Mouse (Mus musculus): Measurements from ENCODE around the gene Hmga2. TPM values are rescaled to one million over a fixed set of nuclear protein-coding genes. Genes with fewer than 3 reads are reported as not detected.

The Hmga2 gene
- polyA plus RNA-seq, 1 experiment = 7.0 TPM

DNA sequence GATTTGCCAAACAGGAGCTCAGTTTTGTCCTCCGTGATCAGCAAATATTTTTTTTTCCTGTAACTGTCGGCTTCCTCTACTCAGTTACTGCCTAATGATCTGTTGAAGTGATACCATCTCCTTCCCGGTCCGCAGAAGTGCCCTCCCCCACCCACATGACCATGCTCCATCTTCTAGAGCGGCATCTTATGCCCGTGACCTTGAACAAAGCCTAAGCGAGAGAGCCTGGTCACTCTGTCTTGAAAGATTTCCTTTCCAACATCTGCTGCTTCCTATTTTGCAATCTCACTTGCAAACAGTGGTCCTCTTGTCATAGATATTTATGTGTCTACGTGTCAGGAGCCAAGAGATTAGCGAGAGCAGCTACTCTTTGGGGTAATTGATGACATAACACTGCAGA, 30.1 kb downstream of the Hmga2 start:
- Histone ChIP-seq H3K36me3 (replicated peaks; ENCODE audit: low read length) (peaks cover 33% of the 10 kb centered on the region), H3K4me3 (replicated peaks) (no peak overlapping the region), H3K4me1 (peaks cover 46% of the 10 kb centered on the region), H3K27me3 (replicated peaks) (no peaks in the 10 kb centered on the region), H3K9me3 (peaks cover 4% of the 10 kb centered on the region; the same call in 1 of the 2 replicates)
- TF ChIP-seq GATA1 (IDR thresholded peaks at IDR 0.05; ENCODE audit: borderline replicate concordance, low read length) (no peak), FLI1 (IDR thresholded peaks at IDR 0.05; ENCODE audit: low read length) (no peak)

DNA sequence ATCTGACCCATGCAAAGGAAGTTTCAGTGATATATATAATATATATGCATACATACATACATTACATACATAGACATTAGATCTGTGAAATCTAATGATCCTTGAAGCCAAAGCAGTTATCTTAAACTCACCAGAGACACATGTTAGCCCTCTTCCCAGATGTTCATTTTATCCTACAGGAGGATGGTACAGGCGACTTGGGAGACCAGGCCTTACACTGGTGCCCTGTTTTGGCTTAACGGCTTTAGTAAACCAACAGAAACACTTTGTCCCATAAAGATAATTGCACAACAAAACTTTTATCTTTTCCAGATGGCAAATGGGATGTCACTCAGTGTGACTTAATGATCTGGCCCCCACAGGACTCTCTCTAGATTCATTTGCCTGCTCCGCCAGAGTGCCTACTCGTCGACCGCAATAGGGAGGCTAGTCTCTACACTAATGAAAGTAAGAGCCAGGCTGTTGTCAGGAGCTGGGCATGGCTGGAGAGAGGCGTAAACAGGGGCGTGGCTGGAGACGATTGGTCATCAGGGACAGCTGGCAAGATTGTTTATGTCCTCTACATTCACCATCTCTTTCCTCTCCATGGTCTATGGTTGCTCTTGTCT, 31.7 kb downstream of the Hmga2 start:
- H3K4me1 ChIP-seq = peaks cover 42% of the 10 kb centered on the region
- H3K27me3 ChIP-seq (replicated peaks) = no peaks in the 10 kb centered on the region
- H3K9me3 ChIP-seq = peaks cover 4% of the 10 kb centered on the region; the same call in 1 of the 2 replicates
- peaks cover 37% of the 10 kb centered on the region for H3K36me3 ChIP-seq (replicated peaks; ENCODE audit: low read length)
- TF ChIP-seq FLI1 (IDR thresholded peaks at IDR 0.05; ENCODE audit: low read length) (no peak), GATA1 (IDR thresholded peaks at IDR 0.05; ENCODE audit: borderline replicate concordance, low read length) (no peak)
- H3K4me3 ChIP-seq (replicated peaks) = no peak overlapping the region

DNA sequence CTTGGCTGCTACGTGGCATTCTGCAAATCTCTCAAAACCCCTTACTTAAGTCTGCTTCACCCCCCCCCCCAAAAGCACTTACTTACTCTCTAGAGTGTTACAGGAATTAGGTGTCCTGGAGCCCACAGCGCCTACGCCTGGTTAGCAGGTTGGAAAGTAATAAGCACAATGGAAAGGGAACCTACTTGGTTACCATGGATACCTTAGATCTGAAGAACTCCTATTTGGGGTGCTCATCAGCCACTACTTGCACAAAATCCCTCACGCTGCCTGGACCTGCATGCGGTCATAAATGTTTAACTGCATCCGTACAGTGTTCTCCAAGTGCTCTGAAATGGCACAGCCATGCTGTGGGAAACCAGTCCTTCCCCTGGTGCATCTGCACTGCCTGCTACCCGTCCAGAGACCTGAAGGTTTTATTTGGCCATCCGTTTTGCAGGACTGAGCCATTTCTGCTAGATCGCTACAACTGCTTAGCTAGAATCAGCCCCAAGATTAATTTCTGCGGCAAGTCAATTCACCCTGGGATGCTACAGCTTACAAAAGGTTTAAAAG, 32.4 kb downstream of the Hmga2 start:
- Histone ChIP-seq H3K27me3 (replicated peaks) (no peaks in the 10 kb centered on the region), H3K4me1 (peaks cover 37% of the 10 kb centered on the region), H3K4me3 (replicated peaks) (no peak overlapping the region), H3K36me3 (replicated peaks; ENCODE audit: low read length) (peaks cover 35% of the 10 kb centered on the region), H3K9me3 (peaks cover 4% of the 10 kb centered on the region; the same call in 1 of the 2 replicates)
- TF ChIP-seq GATA1 (IDR thresholded peaks at IDR 0.05; ENCODE audit: borderline replicate concordance, low read length) (no peak), FLI1 (IDR thresholded peaks at IDR 0.05; ENCODE audit: low read length) (no peak)

DNA sequence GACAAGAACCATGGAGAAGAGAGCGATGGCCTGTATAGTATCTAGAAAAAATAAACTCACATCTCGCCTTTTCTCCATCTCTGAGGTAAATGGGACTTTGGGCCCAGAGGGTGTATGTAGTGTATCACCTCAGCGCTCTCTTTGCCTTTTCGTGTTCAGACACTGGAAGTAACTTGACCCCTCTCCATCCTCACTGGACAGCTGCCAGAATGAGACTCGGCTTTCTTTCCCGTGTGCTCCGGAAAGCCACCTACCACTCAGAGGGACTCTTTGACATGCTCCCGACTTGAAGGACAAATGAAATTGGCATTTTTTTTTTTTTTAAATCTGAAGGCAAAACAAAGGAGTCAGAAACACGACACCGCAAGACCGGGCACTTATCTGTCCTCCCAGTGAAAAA, 35.0 kb downstream of the Hmga2 start:
- no peak for TF ChIP-seq FLI1 (IDR thresholded peaks at IDR 0.05; ENCODE audit: low read length)
- no peak for TF ChIP-seq GATA1 (IDR thresholded peaks at IDR 0.05; ENCODE audit: borderline replicate concordance, low read length)
- Histone ChIP-seq H3K36me3 (replicated peaks; ENCODE audit: low read length) (peaks cover 33% of the 10 kb centered on the region), H3K4me3 (replicated peaks) (no peak overlapping the region), H3K27me3 (replicated peaks) (no peaks in the 10 kb centered on the region), H3K4me1 (peaks cover 37% of the 10 kb centered on the region), H3K9me3 (no peaks in the 10 kb centered on the region)

DNA sequence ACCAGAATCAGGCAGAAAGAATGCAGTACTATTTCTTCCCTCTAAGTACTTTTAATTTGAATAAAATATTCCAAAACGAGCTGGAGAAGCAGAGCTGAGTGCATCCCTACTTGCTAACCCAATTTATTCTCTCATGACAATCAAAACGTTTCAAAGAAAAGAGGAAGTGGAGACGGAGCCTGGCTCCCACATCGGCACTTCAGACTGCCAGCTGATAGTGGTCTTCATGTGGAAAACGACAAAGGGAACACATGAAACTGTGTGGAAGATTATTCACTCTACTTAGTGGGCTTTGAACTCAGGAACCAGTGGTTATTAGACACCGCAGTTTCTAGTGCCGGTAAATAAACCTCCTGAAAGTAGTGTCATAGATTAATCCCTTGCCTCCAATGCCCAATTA, 41.8 kb downstream of the Hmga2 start:
- H3K27me3 ChIP-seq (replicated peaks) = no peaks in the 10 kb centered on the region
- peaks cover 3% of the 10 kb centered on the region for H3K36me3 ChIP-seq (replicated peaks; ENCODE audit: low read length)
- TF ChIP-seq FLI1 (IDR thresholded peaks at IDR 0.05; ENCODE audit: low read length) (no peak), GATA1 (IDR thresholded peaks at IDR 0.05; ENCODE audit: borderline replicate concordance, low read length) (no peak)
- H3K9me3 ChIP-seq = no peaks in the 10 kb centered on the region
- H3K4me1 ChIP-seq = peaks cover 71% of the 10 kb centered on the region
- H3K4me3 ChIP-seq (replicated peaks) = peak overlapping the region; percentile 14

DNA sequence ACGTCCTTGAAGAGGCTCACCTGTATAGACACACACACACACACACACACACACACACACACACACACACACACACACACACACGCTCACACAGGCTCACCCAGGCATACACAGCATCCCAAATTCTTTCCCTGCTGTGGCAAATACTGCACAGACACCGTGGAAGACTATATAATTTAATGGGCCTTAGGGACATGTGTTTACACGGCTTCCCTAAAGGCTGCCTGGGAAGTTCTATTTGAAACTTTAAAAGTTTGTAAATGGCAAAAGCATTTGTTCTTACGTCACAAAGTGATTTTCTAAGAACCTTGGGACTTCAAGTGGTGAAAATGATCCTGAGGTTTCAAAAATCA, 42.8 kb downstream of the Hmga2 start:
- TF ChIP-seq FLI1 (IDR thresholded peaks at IDR 0.05; ENCODE audit: low read length) = no peak
- no peak for TF ChIP-seq GATA1 (IDR thresholded peaks at IDR 0.05; ENCODE audit: borderline replicate concordance, low read length)
- H3K27me3 ChIP-seq (replicated peaks) = no peaks in the 10 kb centered on the region
- H3K36me3 ChIP-seq (replicated peaks; ENCODE audit: low read length) = peaks cover 8% of the 10 kb centered on the region
- H3K9me3 ChIP-seq = no peaks in the 10 kb centered on the region
- H3K4me1 ChIP-seq = peaks cover 81% of the 10 kb centered on the region
- H3K4me3 ChIP-seq (replicated peaks) = peak overlapping the region; percentile 38

- no peaks in the 10 kb centered on the region for H3K9me3 ChIP-seq
- H3K27me3 ChIP-seq (replicated peaks) = no peaks in the 10 kb centered on the region
- peaks cover 79% of the 10 kb centered on the region for H3K4me1 ChIP-seq
- H3K4me3 ChIP-seq (replicated peaks) = peak overlapping the region; percentile 77
- H3K36me3 ChIP-seq (replicated peaks; ENCODE audit: low read length) = peaks cover 11% of the 10 kb centered on the region
- TF ChIP-seq FLI1 (IDR thresholded peaks at IDR 0.05; ENCODE audit: low read length) = no peak
- no peak for TF ChIP-seq GATA1 (IDR thresholded peaks at IDR 0.05; ENCODE audit: borderline replicate concordance, low read length)
Measured at GRCm38 (mm10) chr10:120432731-120433462, 43.4 kb downstream of the Hmga2 start.

DNA sequence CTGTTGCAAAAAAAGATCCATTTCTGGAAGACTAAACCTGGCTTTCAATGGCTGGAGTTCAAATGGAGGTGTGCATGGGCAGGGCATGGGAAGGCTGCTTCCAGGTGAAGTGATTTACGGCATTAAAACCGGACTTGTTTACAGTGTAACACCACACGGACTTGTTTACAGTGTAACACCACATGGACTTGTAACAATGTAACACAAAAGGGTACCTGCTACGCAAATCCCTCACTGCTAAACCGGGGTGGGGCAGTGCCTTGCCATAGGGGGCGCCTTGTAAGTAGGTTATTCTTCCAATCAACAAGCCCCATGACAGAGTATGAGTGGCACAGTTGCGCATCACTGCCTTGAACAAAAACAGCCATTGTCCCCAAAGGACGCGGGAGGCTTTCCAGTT, 44.2 kb downstream of the Hmga2 start:
- no peaks in the 10 kb centered on the region for H3K27me3 ChIP-seq (replicated peaks)
- peaks cover 71% of the 10 kb centered on the region for H3K4me1 ChIP-seq
- H3K36me3 ChIP-seq (replicated peaks; ENCODE audit: low read length) = peaks cover 8% of the 10 kb centered on the region
- no peak for TF ChIP-seq GATA1 (IDR thresholded peaks at IDR 0.05; ENCODE audit: borderline replicate concordance, low read length)
- TF ChIP-seq FLI1 (IDR thresholded peaks at IDR 0.05; ENCODE audit: low read length) = no peak
- no peaks in the 10 kb centered on the region for H3K9me3 ChIP-seq
- peak overlapping the region; percentile 31 for H3K4me3 ChIP-seq (replicated peaks)

DNA sequence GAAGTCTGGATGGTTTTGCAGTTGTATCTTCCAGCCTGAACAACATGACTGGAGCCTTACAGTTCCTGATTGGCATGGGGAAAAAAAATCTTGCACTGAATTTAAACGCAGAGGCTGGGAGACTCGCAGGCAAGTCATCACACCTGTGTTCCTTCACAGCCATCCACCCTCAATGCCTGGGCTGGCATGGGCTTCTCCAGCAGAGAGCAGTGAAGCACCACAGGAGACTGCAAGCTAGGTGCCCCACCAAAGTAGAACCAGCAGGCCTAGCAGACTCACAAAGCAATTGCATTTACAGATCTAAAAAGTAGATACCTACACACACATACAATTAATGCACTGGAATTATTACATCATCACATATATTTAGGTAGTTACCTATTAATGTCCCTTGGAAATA, 44.8 kb downstream of the Hmga2 start:
- Histone ChIP-seq H3K36me3 (replicated peaks; ENCODE audit: low read length) (peaks cover 8% of the 10 kb centered on the region), H3K4me3 (replicated peaks) (no peak overlapping the region), H3K4me1 (peaks cover 71% of the 10 kb centered on the region), H3K27me3 (replicated peaks) (no peaks in the 10 kb centered on the region), H3K9me3 (no peaks in the 10 kb centered on the region)
- TF ChIP-seq FLI1 (IDR thresholded peaks at IDR 0.05; ENCODE audit: low read length) = no peak
- TF ChIP-seq GATA1 (IDR thresholded peaks at IDR 0.05; ENCODE audit: borderline replicate concordance, low read length) = no peak

DNA sequence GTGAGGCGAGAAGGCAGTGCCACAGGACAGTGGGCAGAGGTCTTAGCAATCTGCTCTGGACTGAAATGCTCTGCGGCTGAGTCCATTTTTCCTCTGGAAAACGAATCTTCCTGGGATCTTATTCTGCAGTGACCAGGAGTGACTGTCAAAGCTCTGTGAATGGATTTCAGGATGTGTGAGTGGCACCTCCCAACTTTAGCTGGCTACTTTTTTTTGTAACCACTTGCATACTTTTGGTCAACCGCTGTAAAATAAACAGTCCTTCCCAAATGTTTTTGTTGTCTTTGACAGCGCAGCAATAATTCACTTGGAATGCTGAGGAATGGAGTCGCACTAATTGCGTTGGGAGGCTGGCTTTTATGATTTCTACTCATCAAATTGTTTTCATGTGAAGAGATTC, 45.8 kb downstream of the Hmga2 start:
- TF ChIP-seq GATA1 (IDR thresholded peaks at IDR 0.05; ENCODE audit: borderline replicate concordance, low read length) = no peak
- TF ChIP-seq FLI1 (IDR thresholded peaks at IDR 0.05; ENCODE audit: low read length) = no peak
- Histone ChIP-seq H3K27me3 (replicated peaks) (no peaks in the 10 kb centered on the region), H3K9me3 (no peaks in the 10 kb centered on the region), H3K4me1 (peaks cover 71% of the 10 kb centered on the region), H3K4me3 (replicated peaks) (no peak overlapping the region), H3K36me3 (replicated peaks; ENCODE audit: low read length) (peaks cover 11% of the 10 kb centered on the region)
